Mouse (Mus musculus) left cerebral cortex, postnatal 36 days (tissue): Measurements from ENCODE around the gene Pdrg1. TPM values are rescaled to one million over a fixed set of nuclear protein-coding genes. Genes with fewer than 3 reads are reported as not detected.

ENCODE experiments used
- DNase-seq, 2 experiments: peaks; one replicate each; pipeline ENCODE4 v3.0.0; 2021 to 2022; ENCODE audit warnings: low spot score in 2 of 2, mixed read lengths in 1 of 2
- intact Hi-C: fragments of 180-260 bp; cut with DNase I; formaldehyde crosslinking; loops from one replicate; pipeline ENCODE4 v1.15.1; 2025
- total RNA-seq, 2 experiments: library from RNA; stranded (reverse); gene quantifications; 2 replicates each; pipeline ENCODE4 v1.2.3; 2021

Pdrg1 gene
- 10 to 100 TPM; 46.9 to 59.5 TPM for total RNA-seq

DNA sequence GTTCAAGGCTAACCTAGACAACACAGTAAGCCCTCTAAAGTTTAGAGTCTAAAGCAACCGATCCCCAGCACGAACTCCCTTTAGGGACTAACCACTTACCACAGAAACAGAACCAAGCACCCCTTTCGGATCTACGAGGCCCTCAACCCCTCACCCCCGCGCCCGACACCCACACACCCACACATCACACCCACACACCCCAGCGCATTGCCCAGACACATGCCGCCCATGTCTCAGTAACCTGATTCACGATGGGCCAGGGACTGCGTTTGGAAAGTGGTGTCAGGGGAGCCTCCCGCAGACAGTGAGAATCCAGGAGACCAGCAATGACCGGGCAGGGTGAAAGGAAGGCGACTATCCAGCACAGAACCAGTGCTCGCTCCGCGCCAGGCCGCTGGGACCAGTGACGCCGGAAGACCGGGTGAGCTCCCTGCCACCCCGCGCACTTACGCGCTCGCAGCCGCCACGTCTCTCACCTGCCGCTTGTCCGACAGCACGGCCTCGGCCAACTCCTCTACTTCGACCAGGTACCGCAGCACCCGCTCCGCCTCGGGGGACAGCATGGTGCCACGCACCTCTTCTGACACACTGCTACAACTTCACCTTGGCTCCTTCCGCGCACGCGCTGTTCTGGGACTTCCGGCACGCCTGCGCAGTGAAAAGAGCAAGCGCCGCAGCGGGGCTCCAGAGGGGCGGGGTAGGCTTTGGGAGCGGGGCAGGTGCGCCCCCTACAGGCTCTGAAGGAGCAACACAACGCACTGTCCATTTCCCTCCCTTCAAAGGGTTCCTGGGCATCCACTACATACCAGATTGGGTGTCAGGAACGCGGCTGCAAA lies at the start of gene Pdrg1:
Pdrg1 (minus strand) TSS at position 670 of the 836 bp plus-strand sequence.
- intact Hi-C loops = loop anchor here (2.0 to 5.0 kb wide), 2 partner anchors 63 to 100 kb away; partner anchors contain the start of gene Dusp15
- peak; percentile 96 to 97 for DNase-seq

DNA sequence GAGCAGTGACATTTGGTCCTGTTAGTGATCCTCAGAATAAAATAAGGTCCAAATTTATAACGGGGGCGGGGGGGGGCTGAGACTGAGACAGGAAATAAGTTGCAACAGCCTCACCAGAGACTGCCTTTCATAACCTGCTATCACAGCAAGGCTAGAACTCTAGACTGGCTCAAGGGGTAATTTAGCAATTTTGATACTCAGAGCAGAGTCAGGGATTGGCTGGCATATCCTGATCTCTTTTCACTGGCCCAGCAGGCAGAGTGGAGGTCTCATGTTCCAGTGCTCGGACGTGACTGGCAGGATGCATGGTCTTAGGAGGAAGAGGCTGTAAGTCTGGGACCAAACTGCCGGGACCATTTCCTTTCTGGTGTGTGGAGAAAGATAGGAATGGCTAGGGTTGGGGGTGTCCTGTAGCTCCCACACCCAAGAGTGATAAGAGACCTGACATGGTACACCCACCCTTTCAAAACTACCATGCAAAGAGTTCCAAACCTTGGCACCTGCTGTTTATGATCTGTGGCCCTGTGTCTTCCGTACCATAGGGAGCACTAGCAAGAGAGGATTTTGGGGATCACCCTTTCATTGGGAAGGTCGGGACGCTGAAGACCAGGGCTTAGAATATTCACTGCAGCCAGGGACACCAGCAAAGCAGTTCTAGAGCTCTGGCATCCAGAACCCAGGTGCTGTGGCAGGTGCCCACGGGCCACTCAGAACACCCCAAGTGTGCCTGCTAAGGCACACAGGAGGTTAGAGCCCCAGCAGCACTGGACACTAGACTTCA lies 49.2 kb upstream of the Pdrg1 start:
- no peak for DNase-seq
- intact Hi-C loops = no loop called here

DNA sequence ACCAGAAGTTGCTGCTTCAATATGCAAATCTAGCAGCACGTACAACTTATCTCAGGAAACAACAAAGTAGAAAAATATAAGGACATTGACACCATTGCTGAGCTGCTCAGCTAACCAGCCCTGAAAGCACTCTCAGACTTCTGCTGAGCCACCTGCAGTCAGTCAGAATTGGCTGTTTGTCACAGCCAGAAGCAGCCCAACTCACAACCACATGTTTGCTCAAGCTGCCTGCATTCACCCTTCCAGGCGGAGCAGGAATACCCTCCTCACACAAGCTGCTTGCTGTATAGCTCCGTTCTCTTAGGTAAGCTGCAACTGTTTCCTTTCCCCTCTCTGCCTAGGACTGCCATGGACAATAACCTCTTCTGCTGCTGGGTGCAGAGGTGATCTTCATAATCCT lies 48.2 kb upstream of the Pdrg1 start:
- intact Hi-C loops = no loop called here
- DNase-seq = no peak

DNA sequence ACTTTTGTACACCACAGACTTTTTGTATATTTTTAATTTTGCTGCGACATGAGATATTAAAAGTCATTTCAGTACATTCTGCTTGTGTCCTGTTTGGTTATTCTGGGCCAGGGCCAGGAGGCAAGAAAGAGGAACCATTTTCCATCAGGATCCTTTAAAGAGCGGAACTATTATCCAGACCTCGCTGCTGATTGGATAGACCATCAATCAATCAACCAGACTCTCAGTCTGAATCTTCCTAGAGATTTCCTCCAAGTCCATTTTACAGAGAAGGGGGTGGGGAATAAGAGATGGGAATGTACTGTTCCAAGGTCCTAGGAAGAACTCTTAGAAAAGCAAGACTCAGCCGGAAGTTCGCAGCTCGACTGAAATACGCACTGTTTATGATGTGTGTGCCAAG lies 45.0 kb upstream of the Pdrg1 start:
- DNase-seq = no peak
- intact Hi-C loops = no loop called here

DNA sequence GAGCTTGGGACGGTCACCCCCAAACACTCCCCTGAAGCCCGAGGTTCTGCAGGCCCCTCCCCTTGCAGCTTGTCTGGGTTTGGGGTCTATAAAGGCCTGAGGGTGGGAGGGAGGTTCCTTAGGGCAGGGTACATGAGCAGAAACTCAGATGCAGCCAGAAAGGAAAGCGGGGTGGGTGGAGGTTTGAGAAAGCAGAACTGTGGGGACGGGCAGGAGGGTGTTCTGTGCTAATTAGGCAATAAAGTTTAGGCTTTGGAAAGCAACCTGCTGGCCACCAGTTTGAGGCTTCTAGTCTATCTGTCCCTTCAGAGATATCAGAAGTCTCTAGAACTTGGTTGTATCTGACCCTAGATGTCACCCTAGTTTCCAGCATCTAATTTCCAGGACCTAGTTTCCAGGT lies 43.1 kb upstream of the Pdrg1 start:
- DNase-seq = no peak
- intact Hi-C loops = no loop called here

DNA sequence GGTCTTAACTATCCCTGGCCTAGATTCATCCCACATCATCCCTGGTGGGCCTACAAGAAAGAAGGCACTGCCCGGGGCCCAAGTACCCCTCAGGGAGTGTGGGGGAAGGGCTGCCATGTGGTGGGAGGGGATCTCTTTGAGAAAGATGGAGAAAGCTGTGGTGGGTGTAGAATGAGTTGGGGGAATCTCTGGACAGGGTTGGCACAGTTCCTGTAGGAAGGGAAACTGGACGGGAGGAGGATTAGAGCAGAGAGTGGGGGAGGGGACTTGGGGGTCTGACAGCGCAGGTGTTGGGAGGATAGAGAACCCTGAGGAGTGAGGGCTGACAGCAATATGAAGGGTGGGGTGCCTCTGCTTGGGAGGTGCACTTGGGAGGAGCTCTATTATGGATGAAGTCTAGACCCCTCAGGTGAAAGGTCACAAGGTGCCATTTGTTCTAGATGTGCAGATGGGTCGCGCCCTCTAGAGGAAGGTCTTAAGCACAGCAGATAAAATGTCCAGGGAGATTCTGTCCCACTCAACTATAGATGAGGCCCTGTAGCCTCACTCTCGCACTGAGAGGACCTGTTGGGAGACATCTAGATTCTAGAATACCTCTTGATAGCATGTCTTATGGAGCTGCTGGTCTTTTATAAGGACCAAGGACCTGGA lies 40.2 kb upstream of the Pdrg1 start:
- intact Hi-C loops = no loop called here
- no peak for DNase-seq

DNA sequence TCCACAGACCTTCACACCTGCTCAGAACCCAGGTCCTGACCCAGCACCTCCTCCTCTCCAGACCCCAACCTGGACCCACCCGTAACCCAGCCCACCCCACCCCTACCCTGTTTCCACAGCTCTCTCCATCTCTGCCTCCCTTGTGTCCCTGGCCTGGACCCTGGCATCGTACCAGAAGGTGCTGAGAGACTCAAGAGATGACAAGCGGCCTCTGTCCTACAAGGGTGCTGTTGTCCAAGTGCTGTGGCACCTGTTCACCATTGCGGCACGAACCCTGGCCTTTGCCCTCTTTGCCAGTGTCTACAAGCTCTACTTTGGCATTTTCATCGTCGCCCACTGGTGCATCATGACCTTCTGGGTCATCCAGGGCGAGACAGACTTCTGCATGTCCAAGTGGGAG lies 38.7 kb upstream of the Pdrg1 start:
- no peak for DNase-seq
- intact Hi-C loops = no loop called here

DNA sequence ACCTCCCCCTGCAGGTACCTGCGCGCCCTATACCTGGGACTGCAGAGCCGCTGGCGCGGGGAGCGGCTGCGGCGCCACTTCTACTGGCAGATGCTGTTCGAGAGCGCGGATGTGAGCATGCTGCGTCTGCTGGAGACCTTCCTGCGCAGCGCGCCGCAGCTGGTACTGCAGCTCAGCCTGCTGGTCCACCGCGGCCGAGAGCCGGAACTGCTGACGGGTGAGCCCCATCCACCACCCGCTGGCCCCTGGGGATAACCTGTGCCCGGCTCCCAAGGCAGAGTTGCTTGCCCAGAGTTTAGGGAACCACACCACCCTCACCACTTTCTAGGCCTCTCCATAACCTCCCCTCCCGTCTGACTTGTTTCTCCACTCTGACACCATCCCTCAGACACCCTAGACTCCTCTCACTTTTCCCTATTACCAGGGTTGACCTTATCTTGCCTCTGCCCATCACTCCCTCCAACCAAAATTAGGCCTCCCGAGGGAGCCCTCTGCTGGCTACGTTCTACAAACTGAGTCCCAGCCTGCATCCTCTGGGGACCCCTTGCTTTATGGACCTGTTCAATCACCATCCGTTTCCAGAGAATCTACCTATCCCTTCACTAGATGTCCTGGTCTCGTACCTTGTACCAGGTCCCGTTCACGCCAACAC lies 37.6 kb upstream of the Pdrg1 start:
- intact Hi-C loops = no loop called here
- no peak for DNase-seq

DNA sequence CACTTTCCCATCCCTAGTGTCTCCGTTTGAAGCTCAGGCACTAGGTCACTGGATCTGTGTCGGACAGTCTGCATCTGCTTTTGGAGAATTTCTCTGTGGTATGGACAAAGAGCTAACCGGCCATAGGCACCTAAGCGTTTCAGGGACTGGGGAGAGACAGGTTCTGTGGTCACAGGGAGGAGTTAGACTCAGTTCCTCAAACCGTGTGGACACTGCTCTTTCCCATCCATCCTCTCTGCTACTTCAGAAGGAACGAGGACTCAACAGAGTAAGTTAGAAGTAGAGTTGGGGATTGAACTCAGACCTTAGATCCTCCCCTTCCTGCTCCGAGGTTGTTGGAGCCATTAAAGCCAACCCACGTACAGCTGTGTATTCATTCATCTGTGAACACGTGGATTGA lies 36.3 kb upstream of the Pdrg1 start:
- no peak for DNase-seq
- intact Hi-C loops = no loop called here

DNA sequence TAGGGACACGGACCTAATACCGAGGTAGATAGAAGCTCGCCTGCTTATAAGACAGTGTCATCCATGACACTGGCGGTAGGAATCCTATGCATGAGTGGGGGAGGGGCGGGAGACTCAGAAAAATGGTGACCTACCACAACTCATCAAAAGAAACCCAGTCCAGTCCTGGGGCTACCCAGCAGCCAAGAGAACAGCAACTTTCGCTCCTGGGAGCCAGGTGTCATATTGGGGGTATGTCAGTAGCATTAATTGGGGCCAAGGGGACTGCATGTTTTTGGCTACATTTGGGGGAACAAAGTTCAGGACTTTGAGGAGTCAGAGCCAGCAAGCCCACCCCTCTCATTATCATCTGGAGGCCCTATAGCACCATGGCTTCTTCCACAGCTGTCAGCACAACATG lies 35.9 kb upstream of the Pdrg1 start:
- intact Hi-C loops = no loop called here
- no peak for DNase-seq

DNA sequence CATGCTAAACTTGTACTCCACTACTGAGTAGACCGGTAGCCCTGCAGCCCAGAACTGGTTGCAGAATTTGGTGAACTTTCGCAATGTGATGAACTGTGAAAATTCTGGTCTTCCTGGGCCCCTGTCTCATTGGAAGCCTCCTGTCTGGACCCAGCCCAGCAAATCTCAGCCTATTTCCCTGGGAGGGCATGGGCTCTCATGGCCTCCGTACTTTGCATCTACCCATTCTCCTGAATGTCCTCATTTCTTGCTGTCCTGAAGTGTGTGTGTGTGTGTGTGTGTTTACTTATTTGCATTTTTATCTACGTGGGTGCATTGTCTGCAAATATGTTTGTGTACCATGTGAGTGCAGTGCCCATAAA lies 34.8 kb upstream of the Pdrg1 start:
- intact Hi-C loops = no loop called here
- DNase-seq = no peak

DNA sequence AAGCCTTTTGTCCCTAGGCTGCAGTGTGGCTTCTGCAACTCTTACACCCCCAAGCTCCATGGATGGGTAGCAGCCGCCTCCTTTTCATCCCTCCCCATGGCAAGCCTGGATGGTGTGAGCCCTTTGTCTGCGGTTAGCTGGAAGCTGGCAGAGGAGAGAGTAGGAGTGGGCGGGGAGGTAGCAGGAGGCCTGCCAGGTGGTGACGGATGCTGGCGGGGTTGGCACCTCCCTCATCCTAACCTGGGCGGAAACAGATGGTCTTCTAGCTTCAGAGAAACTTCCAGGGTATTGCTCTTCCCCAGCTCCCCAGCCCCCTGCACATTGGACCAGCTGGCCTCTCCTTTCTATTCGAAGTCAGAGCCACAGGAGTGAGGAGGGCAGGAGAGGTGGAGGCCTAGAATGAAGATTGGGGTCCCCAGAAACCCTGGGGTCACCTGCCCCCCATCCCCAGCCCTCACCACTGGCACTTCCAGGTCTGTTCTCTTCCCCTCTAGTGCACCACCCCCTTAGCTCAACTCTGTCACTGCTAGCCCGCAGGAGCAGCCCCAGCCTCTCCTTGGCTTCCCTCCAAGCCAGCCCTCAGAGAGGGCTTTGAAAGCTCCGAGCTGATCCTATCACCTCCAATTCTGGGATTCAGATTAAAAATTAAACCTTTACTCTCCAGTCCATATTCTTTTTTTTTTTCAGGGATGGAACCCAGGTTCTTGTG lies 34.2 kb upstream of the Pdrg1 start:
- DNase-seq = peak; percentile 54 to 66
- intact Hi-C loops = no loop called here

DNA sequence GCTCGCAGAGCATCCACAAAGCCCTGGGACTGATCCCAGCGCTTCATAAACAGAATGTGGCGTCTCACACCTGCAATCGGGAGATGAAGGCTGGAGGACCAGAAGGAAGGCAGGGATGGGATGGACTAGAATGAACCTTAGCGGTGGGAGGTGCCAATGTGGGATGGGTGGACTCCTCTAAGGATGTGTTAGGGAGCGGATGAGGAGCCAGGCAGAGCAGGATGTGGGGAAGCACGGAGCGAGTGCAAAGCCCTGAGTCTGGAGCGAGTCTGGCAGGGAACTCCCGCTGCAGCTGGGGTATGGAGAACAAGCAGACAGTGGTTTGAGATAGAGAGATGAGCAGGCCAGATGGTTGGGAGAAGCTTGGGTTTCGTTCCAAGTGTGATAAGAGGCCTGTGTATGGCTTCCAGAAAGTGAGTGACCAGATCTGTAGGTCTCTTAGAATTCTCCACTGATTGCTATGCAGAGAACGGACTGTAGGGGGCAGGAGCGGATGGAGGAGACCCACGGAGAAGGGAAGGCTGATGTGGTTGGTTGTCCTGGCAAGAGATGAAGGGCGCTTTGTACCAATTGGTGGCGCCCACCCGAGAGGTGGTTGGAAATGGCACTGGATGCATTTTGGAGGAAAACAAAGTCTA lies 32.7 kb upstream of the Pdrg1 start:
- intact Hi-C loops = no loop called here
- peak; percentile 54 to 58 for DNase-seq

DNA sequence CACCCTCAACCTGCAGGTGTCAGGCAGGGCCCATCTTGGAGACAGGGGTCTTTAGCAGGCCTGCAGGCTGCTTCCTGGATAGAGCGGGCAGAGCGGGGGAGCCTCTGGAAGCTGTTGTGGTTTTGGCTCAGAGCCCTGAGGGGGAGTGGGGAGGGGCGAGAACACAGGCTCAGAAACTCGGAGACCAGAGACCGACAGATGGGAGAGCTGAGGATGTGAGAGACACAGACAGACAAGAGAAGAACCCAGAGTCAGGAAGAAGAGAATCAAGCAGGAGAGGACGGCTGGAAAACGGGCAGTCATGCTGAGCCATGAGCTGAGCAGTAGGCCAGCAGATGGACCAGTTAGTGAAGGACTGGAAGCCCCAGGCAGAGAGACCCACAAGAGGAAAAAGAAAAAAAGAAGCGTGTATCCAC lies 30.7 kb upstream of the Pdrg1 start:
- intact Hi-C loops = no loop called here
- peak; percentile 53 to 56 for DNase-seq

DNA sequence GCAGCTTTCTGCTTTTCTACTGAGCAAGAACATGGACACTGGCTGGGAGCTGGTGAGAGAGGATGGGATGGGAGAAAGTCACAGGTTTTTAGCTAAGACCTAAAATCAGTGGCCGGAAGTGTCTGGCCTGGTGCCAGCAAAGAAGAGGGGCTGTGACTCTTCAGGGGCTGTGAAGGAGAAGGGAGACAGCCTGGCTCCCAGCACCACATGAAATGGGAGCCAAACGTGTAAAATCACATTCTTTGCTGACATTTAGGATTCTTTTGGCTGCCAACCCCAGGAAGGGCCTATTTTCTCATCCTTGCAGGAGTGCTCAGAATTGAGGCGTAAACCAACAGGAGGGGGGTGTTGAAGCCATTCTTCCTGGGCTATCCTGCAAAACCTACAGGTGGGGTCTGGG lies 28.7 kb upstream of the Pdrg1 start:
- intact Hi-C loops = no loop called here
- DNase-seq = no peak

DNA sequence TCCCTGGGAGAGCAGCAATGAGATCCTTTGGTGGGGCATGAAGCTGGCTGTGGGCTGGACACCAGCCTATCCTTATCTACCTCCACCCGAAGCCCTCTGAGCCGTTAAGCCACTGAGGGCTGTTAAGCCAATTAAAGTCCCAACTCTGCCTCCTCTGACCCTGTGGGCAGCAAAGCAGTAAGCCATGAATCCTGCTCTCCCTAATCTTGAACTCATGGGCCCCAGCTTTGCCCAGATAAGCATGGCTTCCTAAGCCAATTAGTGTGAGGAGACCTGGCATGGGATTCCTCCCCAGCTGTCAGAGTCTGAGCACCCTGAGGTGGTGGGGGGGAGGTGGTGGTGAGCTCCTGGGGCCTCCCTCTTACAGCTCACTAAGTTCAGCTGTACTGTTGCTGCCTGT lies 21.5 kb upstream of the Pdrg1 start:
- no peak for DNase-seq
- intact Hi-C loops = no loop called here

DNA sequence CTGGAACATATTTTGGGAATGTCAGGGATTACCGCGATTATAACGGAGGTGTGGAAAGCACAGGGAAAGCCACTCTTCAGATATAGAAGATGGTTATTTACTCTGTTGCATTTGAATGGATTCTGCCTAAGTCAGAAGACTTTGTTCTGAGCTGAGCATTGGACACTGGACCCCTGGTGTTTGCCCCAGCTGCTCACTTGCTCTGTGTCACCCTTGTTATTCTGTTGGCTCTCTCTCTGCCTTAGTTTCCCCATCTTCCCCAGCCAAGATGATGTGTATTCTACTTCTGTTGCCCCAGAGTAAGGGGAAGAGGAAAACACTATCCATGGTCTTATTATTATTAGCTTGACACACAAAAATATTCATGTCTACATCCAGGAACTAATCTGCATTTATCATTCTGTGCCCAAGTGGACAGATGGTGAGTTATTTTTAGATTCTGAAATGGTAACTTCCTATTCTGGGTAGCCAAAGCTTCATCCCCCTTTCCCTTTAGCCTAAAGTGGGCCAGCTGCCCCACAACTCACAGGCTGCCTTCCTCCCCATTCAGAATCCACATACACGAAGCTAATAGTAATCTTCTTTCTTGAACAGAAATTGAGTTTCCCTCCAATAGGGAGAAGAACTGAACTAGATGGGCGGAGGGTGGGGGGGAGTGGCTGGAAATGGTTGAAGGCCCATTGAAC lies 18.5 kb upstream of the Pdrg1 start:
- DNase-seq = no peak
- intact Hi-C loops = no loop called here

DNA sequence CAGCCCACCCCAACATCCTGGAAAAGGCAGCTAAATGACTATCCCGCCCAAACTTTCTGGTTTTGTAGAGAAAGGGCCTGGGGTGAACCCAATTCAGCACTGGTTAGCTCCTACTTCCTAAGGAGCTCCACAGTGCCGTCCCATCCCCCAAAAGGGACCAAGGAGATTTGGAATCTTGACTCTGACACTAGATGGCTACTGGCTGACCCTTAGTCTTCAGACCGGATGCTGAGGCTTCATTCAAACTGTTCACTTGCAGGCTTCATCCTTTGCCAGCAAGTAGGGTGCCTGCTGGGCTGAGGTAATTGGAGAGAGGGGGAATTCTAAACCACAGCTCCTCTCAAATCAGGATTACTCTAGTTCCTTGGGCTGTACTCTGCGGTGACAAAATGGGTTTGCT lies 17.7 kb upstream of the Pdrg1 start:
- intact Hi-C loops = no loop called here
- no peak for DNase-seq
